Mouse (Mus musculus): ENCODE results near the gene Gbe1. TPM values are rescaled to one million over a fixed set of nuclear protein-coding genes. Genes with fewer than 3 reads are reported as not detected.

The Gbe1 gene
- polyA plus RNA-seq (2015; fragmentation: Nextera tagmentation; extraction: Ambion mirVana) = 27.1 and 29.8 TPM in 2 replicates

DNA sequence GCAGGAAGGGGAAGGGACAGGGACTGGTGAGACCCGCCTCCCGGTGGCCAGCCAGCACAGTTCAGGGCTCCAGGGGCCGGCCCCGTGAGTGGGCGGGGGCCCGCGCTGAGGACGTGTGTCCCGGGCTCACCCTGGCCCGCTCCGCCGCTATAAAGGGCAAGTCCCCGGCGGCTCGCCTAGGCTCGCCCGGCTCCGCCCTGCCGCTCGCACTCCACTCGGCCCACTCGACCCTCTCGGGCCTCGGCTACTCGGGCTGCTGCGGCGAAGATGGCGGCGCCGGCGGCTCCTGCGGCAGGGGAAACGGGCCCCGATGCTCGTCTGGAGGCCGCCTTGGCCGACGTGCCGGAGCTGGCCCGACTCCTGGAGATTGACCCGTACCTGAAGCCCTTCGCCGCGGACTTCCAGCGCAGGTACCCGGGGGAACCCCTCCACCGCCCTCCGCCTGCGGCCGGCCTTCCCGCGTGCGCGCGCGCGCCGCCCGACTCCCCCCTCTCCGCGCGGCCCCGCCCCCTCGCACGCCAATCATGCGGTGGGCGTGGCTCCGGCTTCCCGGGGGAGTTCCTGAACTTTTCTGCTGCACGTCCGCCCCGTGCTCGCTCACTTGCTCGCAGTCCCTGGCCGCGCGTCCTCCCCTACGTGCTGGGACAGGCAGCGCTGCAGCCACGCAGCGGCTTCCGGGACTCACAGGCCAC, at the start of gene Gbe1:
TSS of gene Gbe1 (plus strand) at position 64 of the 692 bp plus-strand sequence.
- WGBS = under 1% methylated on average over 81 of the region's 82 CpGs
- H3K4me1 ChIP-seq = peaks cover 5% of the 10 kb centered on the region; the same call in 1 of the 2 replicates

GRCm38 (mm10) chr16:70310691-70311090, 3.1 kb upstream of the Gbe1 start:
- no peaks in the 10 kb centered on the region for H3K27me3 ChIP-seq
- H3K9me3 ChIP-seq (replicated peaks) = no peaks in the 10 kb centered on the region
- H3K4me3 ChIP-seq (replicated peaks) = no peak overlapping the region
- 93% methylated on average over 4 of the region's 4 CpGs for WGBS
- H3K36me3 ChIP-seq = no peaks in the 10 kb centered on the region
- no peak overlapping the region for H3K4me2 ChIP-seq
- peaks cover 5% of the 10 kb centered on the region; the same call in 1 of the 2 replicates for H3K4me1 ChIP-seq
- no peak for ATAC-seq (replicated peaks; ENCODE audit: low FRiP score)
- no peak overlapping the region for H3K9ac ChIP-seq
- H3K27ac ChIP-seq = no peak overlapping the region

More for the DNA sequence above, at the start of gene Gbe1:
- no peaks in the 10 kb centered on the region for H3K9me3 ChIP-seq (replicated peaks)
- peak within 1 kb of the TSS; percentile 56 for H3K4me2 ChIP-seq
- no peaks in the 10 kb centered on the region for H3K36me3 ChIP-seq
- H3K27ac ChIP-seq = peak within 1 kb of the TSS; percentile 97
- H3K9ac ChIP-seq = peak within 1 kb of the TSS; percentile 71
- peak; percentile 98 for ATAC-seq (replicated peaks; ENCODE audit: low FRiP score)
- peak within 1 kb of the TSS; percentile 75 for H3K4me3 ChIP-seq (replicated peaks)
- no peaks in the 10 kb centered on the region for H3K27me3 ChIP-seq

- peak overlapping the region; percentile 75 for H3K4me3 ChIP-seq (replicated peaks)
- no peaks in the 10 kb centered on the region for H3K36me3 ChIP-seq
- peaks cover 5% of the 10 kb centered on the region; the same call in 1 of the 2 replicates for H3K4me1 ChIP-seq
- no peaks in the 10 kb centered on the region for H3K9me3 ChIP-seq (replicated peaks)
- peak overlapping the region; percentile 71 for H3K9ac ChIP-seq
- WGBS = 1% methylated on average over 7 of the region's 7 CpGs
- H3K27me3 ChIP-seq = no peaks in the 10 kb centered on the region
- peak overlapping the region; percentile 97 for H3K27ac ChIP-seq
- ATAC-seq (replicated peaks; ENCODE audit: low FRiP score) = peak; percentile 0; the same call in 1 of the 2 replicates
- peak overlapping the region; percentile 56 for H3K4me2 ChIP-seq
Observed at GRCm38 (mm10) chr16:70313496-70313885, 258 bp upstream of the Gbe1 start.

DNA sequence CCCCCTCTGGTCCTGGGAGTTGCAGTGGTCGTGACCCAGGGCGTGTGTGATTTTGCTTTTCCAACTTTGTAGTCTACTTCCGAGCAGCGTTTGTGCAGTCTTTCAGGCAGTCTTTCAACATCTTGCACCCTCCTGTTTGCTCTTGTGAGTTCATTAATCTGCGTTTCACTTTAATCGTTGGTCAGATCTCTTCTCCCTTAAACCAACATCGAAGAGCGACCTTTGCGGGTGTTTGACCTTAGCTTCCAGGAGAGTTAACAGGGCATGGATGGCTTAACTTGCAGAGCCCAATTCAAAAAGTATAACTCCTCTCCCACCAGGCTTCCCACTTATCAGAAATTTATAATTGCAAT, 805 bp downstream of the Gbe1 start:
- peak overlapping the region; percentile 75 for H3K4me3 ChIP-seq (replicated peaks)
- peak overlapping the region; percentile 97 for H3K27ac ChIP-seq
- no peaks in the 10 kb centered on the region for H3K27me3 ChIP-seq
- peaks cover 5% of the 10 kb centered on the region; the same call in 1 of the 2 replicates for H3K4me1 ChIP-seq
- no peak for ATAC-seq (replicated peaks; ENCODE audit: low FRiP score)
- H3K9ac ChIP-seq = peak overlapping the region; percentile 71
- no peaks in the 10 kb centered on the region for H3K9me3 ChIP-seq (replicated peaks)
- 0% methylated on average over 9 of the region's 9 CpGs for WGBS
- H3K36me3 ChIP-seq = no peaks in the 10 kb centered on the region
- H3K4me2 ChIP-seq = peak overlapping the region; percentile 56

GRCm38 (mm10) chr16:70315261-70315660, 1.5 kb downstream of the Gbe1 start:
- no peak overlapping the region for H3K4me3 ChIP-seq (replicated peaks)
- H3K27ac ChIP-seq = no peak overlapping the region
- H3K4me2 ChIP-seq = 0 out of 2 replicates have a peak overlapping the region, but pooled peaks have one; percentile 56
- no peak overlapping the region for H3K9ac ChIP-seq
- WGBS = 44% methylated on average over 3 of the region's 3 CpGs
- no peaks in the 10 kb centered on the region for H3K27me3 ChIP-seq
- peaks cover 5% of the 10 kb centered on the region; the same call in 1 of the 2 replicates for H3K4me1 ChIP-seq
- H3K36me3 ChIP-seq = no peaks in the 10 kb centered on the region
- no peak for ATAC-seq (replicated peaks; ENCODE audit: low FRiP score)
- H3K9me3 ChIP-seq (replicated peaks) = no peaks in the 10 kb centered on the region

DNA sequence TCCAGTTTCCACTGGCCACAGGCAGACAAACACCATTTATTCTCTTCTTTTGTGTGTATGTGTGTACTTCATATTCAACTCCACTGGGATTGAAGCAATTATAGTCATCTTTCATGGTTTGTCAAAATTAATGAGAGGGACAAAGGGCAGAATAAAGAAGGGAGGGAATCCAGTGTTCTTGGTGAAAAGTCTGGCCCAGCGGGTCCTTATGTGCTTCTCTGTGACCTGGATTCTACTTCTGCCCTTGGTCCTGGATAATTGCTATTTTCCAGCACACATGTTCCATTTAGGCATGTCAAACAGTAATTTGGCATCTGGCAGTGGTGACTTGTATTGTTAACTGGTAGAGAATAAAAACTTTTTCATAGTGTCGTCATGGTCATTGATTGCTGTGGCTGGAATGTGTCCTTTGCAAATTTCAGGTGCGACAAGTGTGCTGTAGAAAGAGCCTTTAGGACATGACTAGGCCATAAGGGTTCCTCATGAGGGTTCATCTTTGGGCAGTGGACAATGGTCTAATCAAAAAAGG, 2.2 kb downstream of the Gbe1 start:
- WGBS = 85% methylated on average over 3 of the region's 3 CpGs
- no peaks in the 10 kb centered on the region for H3K9me3 ChIP-seq (replicated peaks)
- H3K27ac ChIP-seq = no peak overlapping the region
- no peak overlapping the region for H3K4me3 ChIP-seq (replicated peaks)
- peaks cover 5% of the 10 kb centered on the region; the same call in 1 of the 2 replicates for H3K4me1 ChIP-seq
- H3K36me3 ChIP-seq = no peaks in the 10 kb centered on the region
- no peaks in the 10 kb centered on the region for H3K27me3 ChIP-seq
- no peak overlapping the region for H3K4me2 ChIP-seq
- no peak overlapping the region for H3K9ac ChIP-seq
- ATAC-seq (replicated peaks; ENCODE audit: low FRiP score) = no peak

DNA sequence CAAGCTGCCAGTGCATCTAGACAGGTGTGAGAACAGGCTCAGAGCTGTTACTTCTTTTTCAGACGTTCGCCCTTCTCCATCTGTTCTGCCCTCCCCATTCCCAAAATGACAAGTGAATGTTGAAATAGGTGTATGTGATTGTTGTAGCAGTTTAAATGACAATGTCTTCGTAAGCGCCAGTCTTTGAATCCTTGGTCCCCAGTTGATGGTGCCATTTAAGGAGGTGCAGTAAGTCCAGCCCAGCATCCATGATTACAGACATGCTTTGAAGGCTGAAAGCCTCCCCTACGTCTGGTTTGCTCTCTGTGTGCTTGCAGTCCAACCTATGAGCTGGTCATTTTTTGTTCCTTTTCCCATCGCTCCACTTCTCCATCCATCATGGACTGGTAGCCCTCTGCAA, 5.6 kb downstream of the Gbe1 start:
- H3K27ac ChIP-seq = no peak overlapping the region
- ATAC-seq (replicated peaks; ENCODE audit: low FRiP score) = no peak
- no peak overlapping the region for H3K4me3 ChIP-seq (replicated peaks)
- H3K27me3 ChIP-seq = no peaks in the 10 kb centered on the region
- H3K4me1 ChIP-seq = no peaks in the 10 kb centered on the region
- no peaks in the 10 kb centered on the region for H3K9me3 ChIP-seq (replicated peaks)
- H3K36me3 ChIP-seq = no peaks in the 10 kb centered on the region
- no peak overlapping the region for H3K9ac ChIP-seq
- no peak overlapping the region for H3K4me2 ChIP-seq
- 90% methylated on average over 6 of the region's 6 CpGs for WGBS

DNA sequence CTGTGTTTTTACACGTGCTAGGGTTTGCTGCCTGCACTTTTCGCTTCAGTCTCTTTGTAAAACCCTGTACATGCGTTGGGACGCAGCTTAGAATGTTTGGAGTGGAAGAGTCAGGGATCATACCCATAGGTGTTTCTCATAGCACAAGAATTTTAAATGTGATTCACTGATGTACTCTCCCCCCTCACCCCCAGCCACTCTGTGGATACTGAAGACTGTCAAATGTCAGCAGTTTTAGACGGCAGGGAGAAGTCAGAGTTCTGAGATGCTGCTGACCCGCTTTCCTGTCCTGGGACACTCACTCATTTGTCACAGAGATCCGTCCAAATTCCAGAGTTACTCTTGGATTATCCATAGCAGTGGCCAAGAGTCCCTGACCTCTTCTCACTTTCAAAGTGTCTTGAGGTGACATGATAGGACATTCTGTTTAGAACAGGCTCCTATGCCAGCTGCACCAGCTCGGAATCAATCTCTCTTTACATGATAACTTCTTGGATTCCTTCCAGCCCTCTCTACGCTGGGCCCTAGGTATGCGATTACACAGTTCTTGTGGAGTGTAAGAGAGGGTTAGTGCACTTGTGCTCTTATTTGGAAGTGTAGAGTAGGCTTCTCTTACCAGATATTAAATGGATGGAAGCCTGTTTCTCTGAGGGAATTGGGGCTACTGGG, 7.0 kb downstream of the Gbe1 start:
- no peak overlapping the region for H3K9ac ChIP-seq
- H3K36me3 ChIP-seq = no peaks in the 10 kb centered on the region
- no peak overlapping the region for H3K4me2 ChIP-seq
- no peaks in the 10 kb centered on the region for H3K9me3 ChIP-seq (replicated peaks)
- no peaks in the 10 kb centered on the region for H3K27me3 ChIP-seq
- no peak overlapping the region for H3K27ac ChIP-seq
- 50% methylated on average over 10 of the region's 10 CpGs for WGBS
- H3K4me1 ChIP-seq = no peaks in the 10 kb centered on the region
- 0 out of 2 replicates have a peak, but pooled peaks have one; percentile 15 for ATAC-seq (replicated peaks; ENCODE audit: low FRiP score)
- H3K4me3 ChIP-seq (replicated peaks) = no peak overlapping the region

- Histone ChIP-seq H3K4me1 (0 out of 2 replicates have a peak, but pooled peaks cover 2% of the 10 kb centered on the region), H3K9me3 (replicated peaks) (no peaks in the 10 kb centered on the region), H3K27me3 (no peaks in the 10 kb centered on the region), H3K4me2 (no peak overlapping the region), H3K9ac (no peak overlapping the region), H3K27ac (no peak overlapping the region), H3K36me3 (no peaks in the 10 kb centered on the region), H3K4me3 (replicated peaks) (no peak overlapping the region)
- no peak for ATAC-seq (replicated peaks; ENCODE audit: low FRiP score)
- WGBS = 78% methylated on average over 9 of the region's 9 CpGs
Observed at GRCm38 (mm10) chr16:70326339-70326948, 12.7 kb downstream of the Gbe1 start.

- H3K9ac ChIP-seq = no peak overlapping the region
- no peak overlapping the region for H3K4me2 ChIP-seq
- H3K4me3 ChIP-seq (replicated peaks) = no peak overlapping the region
- H3K27me3 ChIP-seq = no peaks in the 10 kb centered on the region
- no peaks in the 10 kb centered on the region for H3K36me3 ChIP-seq
- H3K4me1 ChIP-seq = 0 out of 2 replicates have a peak, but pooled peaks cover 2% of the 10 kb centered on the region
- ATAC-seq (replicated peaks; ENCODE audit: low FRiP score) = no peak
- no peaks in the 10 kb centered on the region for H3K9me3 ChIP-seq (replicated peaks)
- 69% methylated on average over 6 of the region's 6 CpGs for WGBS
- no peak overlapping the region for H3K27ac ChIP-seq
Observed at GRCm38 (mm10) chr16:70328566-70328965, 14.8 kb downstream of the Gbe1 start.

DNA sequence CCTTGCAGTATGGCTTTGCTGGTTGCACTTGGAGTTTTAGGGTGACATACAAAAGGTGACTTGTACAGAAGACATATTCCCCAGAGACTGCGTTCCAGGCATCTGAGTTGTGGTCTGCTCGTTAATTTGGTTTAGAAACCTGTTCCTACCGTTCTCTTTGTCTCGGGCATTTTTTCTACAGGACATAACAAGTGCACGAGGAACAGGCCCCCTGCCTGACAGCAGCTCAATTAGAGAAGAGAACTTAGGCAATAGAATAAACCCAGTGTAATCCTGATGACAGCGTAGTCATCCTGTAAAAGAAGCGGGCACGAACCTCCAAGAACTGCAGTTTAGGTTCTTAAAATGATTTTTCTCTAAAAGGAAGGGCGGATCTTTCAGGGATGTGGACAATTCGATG, 15.3 kb downstream of the Gbe1 start:
- Histone ChIP-seq H3K27me3 (no peaks in the 10 kb centered on the region), H3K9me3 (replicated peaks) (no peaks in the 10 kb centered on the region), H3K4me3 (replicated peaks) (no peak overlapping the region), H3K4me1 (0 out of 2 replicates have a peak, but pooled peaks cover 2% of the 10 kb centered on the region), H3K36me3 (no peaks in the 10 kb centered on the region), H3K4me2 (no peak overlapping the region), H3K9ac (no peak overlapping the region), H3K27ac (no peak overlapping the region)
- ATAC-seq (replicated peaks; ENCODE audit: low FRiP score) = no peak
- WGBS = 76% methylated on average over 10 of the region's 10 CpGs

- ATAC-seq (replicated peaks; ENCODE audit: low FRiP score) = no peak
Observed at GRCm38 (mm10) chr16:70329471-70329870, 15.7 kb downstream of the Gbe1 start.

More at GRCm38 (mm10) chr16:70329471-70329870, 15.7 kb downstream of the Gbe1 start:
- no peaks in the 10 kb centered on the region for H3K36me3 ChIP-seq
- H3K27ac ChIP-seq = no peak overlapping the region
- H3K9ac ChIP-seq = no peak overlapping the region
- H3K9me3 ChIP-seq (replicated peaks) = no peaks in the 10 kb centered on the region
- WGBS = 45% methylated on average over 6 of the region's 6 CpGs
- H3K4me2 ChIP-seq = no peak overlapping the region
- H3K4me3 ChIP-seq (replicated peaks) = no peak overlapping the region
- no peaks in the 10 kb centered on the region for H3K27me3 ChIP-seq
- H3K4me1 ChIP-seq = 0 out of 2 replicates have a peak, but pooled peaks cover 2% of the 10 kb centered on the region
